Mouse (Mus musculus): ENCODE measurements around the gene Tmem41b.

DNA sequence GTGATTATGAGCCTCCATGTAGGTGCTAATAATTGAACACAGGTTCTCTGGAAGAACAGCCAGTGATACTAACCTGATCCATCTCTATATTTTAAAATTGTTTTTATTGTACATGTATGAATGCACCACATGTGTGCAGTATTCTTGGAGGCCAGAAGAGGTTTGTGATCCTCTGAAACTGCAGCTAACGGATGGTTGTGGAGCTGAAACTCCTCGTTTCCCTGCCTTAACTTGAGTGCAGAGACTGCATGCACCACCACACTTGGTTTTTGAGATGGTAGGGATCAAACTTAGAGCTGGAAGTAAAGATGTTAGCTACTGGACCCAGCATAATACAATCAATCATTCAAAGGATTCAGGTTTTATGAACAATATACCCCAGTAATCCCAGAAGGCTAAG lies 39.9 kb upstream of the Tmem41b start:
- TF ChIP-seq CTCF (conservative IDR thresholded peaks at IDR 0.05; ENCODE audit: low read length) (no peak), POU5F1 (IDR thresholded peaks at IDR 0.05; ENCODE audit: borderline replicate concordance, low read length) (no peak), NANOG (IDR thresholded peaks at IDR 0.05; ENCODE audit: borderline replicate concordance, low read length) (no peak)
